Mouse (Mus musculus) gastrocnemius, postnatal 25 days (tissue): Measurements from ENCODE around the gene Per2. TPM values are rescaled to one million over a fixed set of nuclear protein-coding genes. Genes with fewer than 3 reads are reported as not detected.
A peak's percentile ranks its signal among the peaks of the same experiment; 100 is the strongest.

Source experiments
- DNase-seq: peaks from one replicate; pipeline ENCODE4 v3.0.0; 2022
- total RNA-seq, 2 experiments: library from RNA; stranded (reverse); gene quantifications; 1 replicate in 1 of 2; 2 replicates in 1 of 2; pipeline ENCODE4 v1.2.3; 2021

Per2 gene
- total RNA-seq, 2 experiments from 2014 or later = 0.97 to 7.1 TPM

- no peak for DNase-seq
Observed at GRCm38 (mm10) chr1:91435606-91436130, 23.5 kb downstream of the Per2 start.

DNA sequence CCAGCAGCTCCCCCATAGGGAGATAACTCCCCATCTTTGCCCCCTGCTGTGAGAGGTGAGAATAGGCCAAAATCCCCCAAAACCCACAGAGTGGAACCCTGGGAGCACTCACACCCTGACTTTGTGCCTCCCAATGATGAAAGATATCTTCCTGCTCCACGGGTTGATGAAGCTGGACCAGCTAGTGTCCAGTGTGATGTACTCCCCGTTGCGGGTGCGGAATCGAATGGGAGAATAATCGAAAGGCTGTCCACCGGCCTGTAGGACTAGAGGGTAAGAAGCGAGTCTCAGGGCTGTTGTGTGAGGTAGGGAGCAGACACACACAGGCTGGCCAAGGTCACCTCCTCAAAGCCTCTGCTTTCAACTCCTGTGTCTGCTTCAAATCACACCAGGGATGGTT, 24.2 kb downstream of the Per2 start:
- no peak for DNase-seq

GRCm38 (mm10) chr1:91430761-91431160, 28.4 kb downstream of the Per2 start:
- DNase-seq = no peak

- DNase-seq = no peak
Observed at GRCm38 (mm10) chr1:91429212-91429611, 29.9 kb downstream of the Per2 start.

- DNase-seq = peak; percentile 53
Observed at GRCm38 (mm10) chr1:91428614-91429013, 30.5 kb downstream of the Per2 start.

- DNase-seq = no peak
Observed at GRCm38 (mm10) chr1:91426397-91426796, 32.7 kb downstream of the Per2 start.

DNA sequence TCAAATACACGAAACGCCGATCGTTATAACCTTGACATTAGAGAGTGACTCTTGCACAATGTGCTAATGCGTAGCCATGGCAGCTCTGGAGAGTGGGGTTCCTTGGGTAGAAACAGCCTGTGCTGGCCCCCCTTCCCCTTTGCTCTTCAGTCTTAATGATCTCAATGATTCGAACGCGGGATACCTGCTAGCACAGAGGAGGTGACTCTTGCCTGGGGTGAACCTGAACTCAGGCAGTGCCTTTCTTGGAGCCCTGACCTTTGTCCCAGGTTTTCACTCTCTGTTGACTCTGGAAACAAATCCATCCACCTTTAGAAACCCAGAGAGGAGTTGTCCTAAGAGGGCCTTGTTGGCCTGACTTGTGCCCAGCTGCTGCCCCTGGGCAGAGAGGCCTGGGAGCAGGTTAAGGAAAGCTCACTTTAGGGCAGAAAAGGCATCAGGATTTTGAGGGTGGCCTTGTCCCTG, 38.5 kb downstream of the Per2 start:
- no peak for DNase-seq

DNA sequence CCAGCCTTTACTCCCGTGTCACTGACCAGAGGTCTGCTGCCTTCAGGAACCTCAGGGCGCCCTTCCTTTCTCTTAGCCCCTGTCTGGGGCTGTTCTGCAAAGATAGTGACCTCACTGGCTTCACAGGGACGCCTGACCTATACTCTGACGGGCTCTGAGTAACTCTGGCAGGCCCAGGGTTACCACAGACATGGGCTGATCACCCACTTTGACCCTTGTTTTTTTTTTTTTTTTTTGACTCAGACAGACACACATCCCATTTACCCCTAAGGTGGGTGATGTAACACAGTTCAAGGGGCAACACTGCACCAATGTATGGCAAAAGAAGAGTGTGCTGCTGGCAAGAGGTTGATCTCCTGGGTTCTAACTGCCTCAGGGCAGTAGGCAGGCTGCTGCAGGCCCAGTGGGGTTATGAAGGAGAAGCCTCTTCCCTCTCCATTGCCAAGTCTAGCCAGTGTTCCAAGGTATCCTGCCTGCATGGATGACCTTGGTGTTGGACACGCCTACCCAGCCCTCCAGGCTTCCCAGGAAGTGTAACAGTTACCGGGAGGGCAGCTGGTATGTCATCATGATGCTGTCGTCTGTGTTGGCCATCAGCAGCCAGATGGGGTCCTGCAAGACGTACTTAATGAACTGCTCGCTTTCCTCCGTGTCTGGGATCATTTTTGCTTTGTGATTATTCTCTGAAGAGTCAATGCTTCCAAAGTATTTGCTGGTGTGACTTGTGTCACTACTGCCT, 39.1 kb downstream of the Per2 start:
- no peak for DNase-seq

DNA sequence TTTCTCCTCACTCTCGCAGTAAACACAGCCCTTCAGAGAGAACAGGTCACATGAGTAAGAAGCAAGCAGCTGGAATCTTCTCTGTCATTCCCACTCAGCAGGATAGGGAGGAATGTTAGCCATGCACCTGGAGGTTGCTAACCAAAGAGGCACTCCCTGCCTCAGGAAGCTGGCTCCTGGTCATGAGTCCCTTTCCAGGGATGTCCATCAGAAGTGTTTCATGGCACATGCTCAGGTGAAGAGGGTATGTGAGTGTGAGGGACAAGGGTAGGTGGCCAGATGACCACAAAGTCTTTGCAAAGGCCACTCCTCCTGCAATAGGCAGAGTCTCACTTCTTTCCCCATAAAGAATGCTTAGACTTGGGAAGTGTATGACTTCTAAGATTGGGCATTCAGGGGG, 41.1 kb downstream of the Per2 start:
- DNase-seq = no peak

- no peak for DNase-seq
Observed at GRCm38 (mm10) chr1:91415311-91415710, 43.8 kb downstream of the Per2 start.

DNA sequence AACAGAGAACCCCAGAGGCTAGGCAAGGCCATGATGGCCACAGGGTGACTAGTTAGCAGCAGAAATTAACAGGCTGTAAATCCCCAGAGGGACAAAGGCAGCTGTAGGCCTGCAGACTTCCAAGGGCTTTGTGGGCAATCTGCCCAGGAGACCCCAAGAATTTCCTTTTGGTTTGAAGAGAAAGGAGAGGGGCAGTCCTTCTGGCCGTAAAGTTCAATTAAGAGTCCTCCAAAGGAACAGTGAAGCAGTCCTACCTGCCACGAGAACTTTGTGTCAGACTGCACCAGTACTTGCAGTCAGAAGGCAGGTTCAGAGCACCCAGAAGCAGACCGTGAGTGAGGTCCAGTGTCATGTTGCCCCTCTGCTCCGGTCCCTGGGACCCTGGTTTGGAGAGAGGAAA, 44.2 kb downstream of the Per2 start:
- DNase-seq = no peak

DNA sequence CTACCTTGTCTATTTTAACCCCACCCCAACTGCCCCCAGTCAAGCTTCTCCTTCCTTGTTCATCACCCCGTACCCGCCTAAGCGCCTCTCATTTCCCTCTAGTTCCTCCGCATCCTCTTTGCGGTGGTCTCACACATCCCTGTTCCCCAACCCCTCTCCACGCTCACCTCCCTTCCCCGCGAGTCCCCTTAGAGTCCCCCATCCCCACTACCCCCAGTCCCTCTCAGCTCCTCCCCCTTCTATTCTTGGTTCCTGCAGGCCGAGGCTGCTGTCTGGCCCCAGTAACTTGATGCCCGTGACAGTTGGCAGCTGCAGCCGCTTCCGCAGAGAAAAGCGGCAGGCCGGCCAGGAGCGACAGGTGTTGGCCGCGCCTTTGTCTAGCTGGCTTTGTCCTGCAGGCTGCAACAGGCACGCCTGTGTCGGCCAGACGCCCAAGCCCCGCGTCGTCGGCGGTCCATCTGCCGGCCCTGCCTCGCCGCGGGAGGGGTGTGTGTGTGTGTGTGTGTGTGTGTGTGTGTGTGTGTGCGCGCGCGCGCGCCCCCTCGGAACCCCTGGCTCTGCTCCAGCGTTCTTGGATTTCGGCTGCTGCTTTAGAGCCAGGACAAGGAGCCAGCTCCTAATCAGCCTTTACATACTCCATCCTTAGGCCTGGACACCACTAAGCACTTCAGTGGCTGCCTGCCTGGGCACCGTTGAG, 45.1 kb downstream of the Per2 start, which contains the start of gene Hes6:
TSS of gene Hes6 (minus strand) at position 141 of the 697 bp plus-strand sequence.
- DNase-seq = peak; percentile 88

- no peak for DNase-seq
Observed at GRCm38 (mm10) chr1:91413536-91413897, 45.6 kb downstream of the Per2 start.

DNA sequence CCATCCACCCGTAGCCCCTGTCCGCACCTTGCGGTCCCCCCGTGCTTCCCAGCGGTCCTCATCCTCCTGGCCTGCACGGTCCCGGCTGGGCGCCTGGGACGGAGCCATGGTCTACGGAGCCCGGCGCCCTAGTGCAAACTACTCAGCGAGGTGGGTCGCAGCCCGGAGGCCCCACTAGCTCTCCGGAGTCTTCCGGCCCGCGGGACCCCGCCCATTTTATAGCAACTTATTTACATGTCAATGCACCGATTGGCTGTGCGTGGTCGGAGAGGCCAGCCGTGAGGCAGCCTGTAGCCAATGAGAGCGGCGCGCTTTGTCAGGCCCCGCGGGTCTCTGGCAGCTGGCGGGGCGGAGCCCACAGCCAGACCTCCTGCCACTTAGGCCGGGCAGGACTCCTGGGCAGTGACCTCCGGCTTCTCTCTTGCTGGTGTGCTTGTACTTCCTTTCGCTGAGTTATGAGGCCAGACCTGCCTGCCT, 46.1 kb downstream of the Per2 start:
- peak; percentile 97 for DNase-seq

DNA sequence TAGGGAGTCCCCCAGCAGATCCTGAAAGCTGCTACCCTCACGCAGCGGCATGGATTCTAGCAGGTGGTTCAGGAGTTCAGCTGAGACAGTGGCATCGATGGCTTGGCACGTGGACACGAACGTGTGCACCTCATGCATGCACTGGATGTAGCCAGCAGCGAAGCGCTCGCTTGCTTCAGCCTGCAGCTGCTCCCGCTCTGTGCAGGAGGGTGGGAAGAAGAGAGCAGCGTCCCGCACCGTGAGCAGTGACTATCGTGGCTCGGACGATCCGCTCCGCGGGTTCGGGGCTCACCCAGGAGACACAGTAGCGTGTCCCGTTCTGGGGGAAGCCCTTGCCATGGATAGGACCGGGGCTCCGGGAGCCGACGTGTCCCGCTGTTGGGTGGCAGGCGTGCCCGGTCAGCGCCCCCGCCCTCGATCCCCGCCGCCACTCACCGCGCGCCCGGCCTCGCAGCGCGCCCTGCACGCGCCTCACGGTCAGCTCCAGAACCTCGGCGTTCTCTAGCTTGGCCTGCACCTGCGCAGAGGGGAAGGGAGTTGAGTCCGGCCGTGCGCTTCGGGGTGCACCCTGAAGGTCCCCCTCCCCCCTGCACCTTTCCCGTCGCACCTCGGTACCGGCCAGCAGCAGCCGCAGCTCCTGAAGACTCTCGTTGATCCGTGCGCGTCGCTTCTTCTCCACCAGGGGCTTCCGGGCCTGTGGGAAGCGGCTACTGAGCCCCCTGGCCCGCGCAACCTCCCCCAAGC, 46.7 kb downstream of the Per2 start:
- peak; percentile 45 for DNase-seq

DNA sequence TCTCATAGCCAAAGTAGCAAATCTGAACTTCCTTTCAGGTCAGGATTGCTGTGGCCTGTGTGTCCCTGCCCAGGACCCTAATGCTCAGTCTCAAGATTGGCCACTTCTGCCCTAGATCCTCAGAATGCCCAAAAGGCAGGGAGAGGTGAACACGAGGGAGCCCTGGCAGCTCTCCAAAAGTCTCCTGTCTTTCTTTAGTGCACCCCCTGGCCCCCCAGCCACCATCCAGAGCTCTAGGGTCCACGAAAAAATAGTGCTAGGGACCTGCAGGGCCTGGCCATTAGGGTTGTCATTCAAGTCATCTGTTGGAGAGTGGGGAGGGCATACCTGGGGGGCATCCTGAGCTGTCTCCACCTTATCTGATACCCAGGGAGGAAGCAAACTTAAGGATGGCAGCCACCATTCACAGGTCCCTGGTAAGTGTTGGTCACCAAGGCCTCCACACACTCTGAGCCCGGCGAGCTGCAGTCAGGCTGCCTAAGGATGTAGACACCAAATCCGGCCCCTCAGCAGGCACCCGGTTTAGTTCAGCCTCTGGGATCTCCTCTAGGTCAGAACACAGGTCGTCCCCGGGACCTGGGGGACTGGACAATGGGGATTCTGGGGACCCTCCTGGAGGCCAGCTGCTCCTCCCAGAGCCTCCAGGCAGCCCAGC, 47.4 kb downstream of the Per2 start:
- DNase-seq = no peak

DNA sequence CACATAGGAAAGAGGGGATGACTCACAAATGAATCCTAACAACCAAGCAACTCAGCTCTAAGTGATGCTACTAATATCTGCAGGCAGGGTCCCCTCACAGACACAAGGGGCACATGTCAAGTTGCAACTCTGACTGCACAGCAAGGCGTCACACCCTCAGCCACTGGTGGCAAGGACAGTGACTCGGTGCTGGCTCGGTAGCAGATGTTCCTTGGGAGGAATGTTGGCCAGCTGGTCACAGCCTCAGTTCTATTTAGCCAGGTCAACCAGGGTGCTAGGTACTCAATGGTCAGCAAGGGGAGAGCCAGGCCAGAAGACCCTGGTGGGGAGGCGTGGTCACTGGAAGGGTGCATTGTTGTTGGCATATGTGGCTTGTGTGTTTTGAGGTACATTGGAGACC, 51.3 kb downstream of the Per2 start:
- peak; percentile 25 for DNase-seq

- DNase-seq = peak; percentile 76
Observed at GRCm38 (mm10) chr1:91405406-91406169, 53.5 kb downstream of the Per2 start.

- no peak for DNase-seq
Observed at GRCm38 (mm10) chr1:91404976-91405375, 54.1 kb downstream of the Per2 start.

DNA sequence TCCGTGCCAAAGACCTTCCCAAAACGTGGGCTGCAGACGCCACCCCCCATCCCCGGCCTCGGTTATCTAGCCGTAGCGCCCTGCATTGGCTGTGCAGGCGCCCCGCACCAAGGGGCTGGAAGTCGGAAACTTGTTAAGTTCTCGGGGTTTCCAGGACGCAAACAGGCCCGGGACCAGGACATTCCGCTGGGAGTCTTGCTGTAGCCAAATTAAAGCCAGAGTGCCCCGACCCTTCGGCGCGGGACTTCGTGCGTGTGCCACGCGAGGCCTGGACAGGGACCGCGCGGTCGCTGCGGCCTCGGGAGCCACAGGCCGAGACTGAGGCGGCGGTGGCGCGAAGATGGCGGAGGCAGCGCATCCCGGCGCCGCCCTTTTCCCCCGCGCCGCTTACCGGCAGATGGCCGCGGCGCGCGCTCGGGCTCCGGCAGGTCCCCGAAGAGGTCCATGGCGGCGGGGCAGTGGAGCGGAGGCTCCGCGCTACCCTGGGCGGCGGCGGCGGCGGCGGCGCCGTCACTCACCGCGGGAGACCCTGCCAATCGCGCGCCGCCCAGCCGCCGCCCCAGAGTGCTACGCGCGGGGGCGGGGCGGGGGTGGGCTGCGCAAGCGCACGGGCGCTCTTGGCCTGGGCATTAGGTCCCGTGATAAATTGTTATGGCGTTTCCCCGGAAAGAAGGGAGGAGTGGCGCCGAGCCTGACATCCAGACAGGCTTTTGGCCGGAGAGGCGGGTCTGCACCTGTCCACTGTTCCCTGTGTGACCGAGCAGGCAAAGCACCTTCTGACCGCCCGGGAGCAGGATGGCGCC, 60.7 kb downstream of the Per2 start, which contains the start of gene Ilkap:
TSS of gene Ilkap (minus strand) at position 556 of the 803 bp plus-strand sequence.
- DNase-seq = peak; percentile 87
